Mouse (Mus musculus) hindbrain, embryonic 14.5 days (tissue): ENCODE measurements at regions not wholly inside any gene's neighbourhood (a gene's known extent, or its start where the extent isn't known, plus 50 kb on each side); places are given as distances from the start of the nearest gene placed in this dataset.

Experiments
- ATAC-seq: fragments of 200-750 bp; cut with Nextera tagmentation; 2 replicates; pipeline ENCODE4 v1.8.0; 2017; ENCODE audit warnings: moderate number of reproducible peaks, mild to moderate bottlenecking, moderate TSS enrichment, moderate library complexity; ENCODE audit not compliant: low FRiP score
- DNase-seq: peaks from one replicate; pipeline ENCODE4 v3.0.0-alpha.2; 2015; ENCODE audit warnings: low spot score
- H3K27ac ChIP-seq: fragments of 300-500 bp; sonication (generic); 2 replicates; pipeline ENCODE4 v1.5.1; 2014; ENCODE audit warnings: mild to moderate bottlenecking, moderate library complexity
- H3K27me3 ChIP-seq: fragments of 300-500 bp; sonication (generic); 2 replicates; pipeline ENCODE4 v1.6.1; 2014; ENCODE audit warnings: mild to moderate bottlenecking, low read length, mixed read lengths; ENCODE audit not compliant: control insufficient read depth, insufficient read depth
- H3K36me3 ChIP-seq: fragments of 300-500 bp; sonication (generic); replicated peaks from 2 replicates; pipeline ENCODE4 v1.6.1; 2014; ENCODE audit not compliant: control insufficient read depth, insufficient read depth
- H3K4me1 ChIP-seq: fragments of 300-500 bp; sonication (generic); replicated peaks from 2 replicates; pipeline ENCODE4 v1.6.1; 2014; ENCODE audit warnings: antibody characterized with exemption, low read length, mixed read lengths; ENCODE audit not compliant: control insufficient read depth, insufficient read depth
- H3K4me2 ChIP-seq: fragments of 300-500 bp; sonication (generic); replicated peaks from 2 replicates; pipeline ENCODE4 v1.6.1; 2014; ENCODE audit warnings: mild to moderate bottlenecking, moderate library complexity
- H3K4me3 ChIP-seq: fragments of 300-500 bp; sonication (generic); replicated peaks from 2 replicates; pipeline ENCODE4 v1.5.1; 2014; ENCODE audit warnings: mild to moderate bottlenecking, low read length
- H3K9ac ChIP-seq: fragments of 300-500 bp; sonication (generic); 2 replicates; pipeline ENCODE4 v1.6.1; 2014
- H3K9me3 ChIP-seq: fragments of 300-500 bp; sonication (generic); 2 replicates; pipeline ENCODE4 v1.6.1; 2016; ENCODE audit warnings: low read length; ENCODE audit not compliant: control insufficient read depth
- WGBS: fragments of 180-500 bp; shearing (Covaris S2); extraction: QIAGEN DNeasy Blood & Tissue Kit; methylation state at CpG from one replicate; pipeline ENCODE4 v1.1.7; 2014; 5-methylcytosine and 5-hydroxymethylcytosine counted together

DNA sequence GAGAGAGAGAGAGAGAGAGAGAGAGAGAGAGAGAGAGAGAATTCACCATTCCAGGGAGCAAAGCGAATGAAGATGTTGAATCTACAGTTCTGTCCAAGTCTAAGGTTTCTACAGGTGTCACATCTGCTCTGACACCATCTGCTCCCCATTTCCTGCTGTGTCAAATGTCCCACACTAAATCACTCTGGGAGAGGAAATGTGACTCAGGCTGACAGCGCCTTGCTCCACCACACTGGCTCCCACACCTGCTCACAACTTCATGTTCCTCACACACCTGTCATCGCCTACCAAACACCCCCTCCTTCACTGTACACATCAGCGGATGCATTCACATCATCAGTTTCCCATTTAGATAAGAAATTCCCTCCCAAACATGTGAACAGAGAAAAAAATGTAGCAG is 366.3 kb downstream of the Synb start:
- no peak overlapping the region for H3K9ac ChIP-seq
- no peak overlapping the region for H3K4me2 ChIP-seq
- H3K27me3 ChIP-seq, result no peaks in the 10 kb centered on the region
- 79% methylated on average over 4 of the region's 4 CpGs for WGBS
- H3K9me3 ChIP-seq, result no peaks in the 10 kb centered on the region
- DNase-seq, result no peak
- peaks cover 9% of the 10 kb centered on the region; the same call in 1 of the 2 replicates for H3K4me1 ChIP-seq
- no peak overlapping the region for H3K27ac ChIP-seq
- H3K36me3 ChIP-seq, result no peaks in the 10 kb centered on the region
- no peak for ATAC-seq
- H3K4me3 ChIP-seq, result no peak overlapping the region

DNA sequence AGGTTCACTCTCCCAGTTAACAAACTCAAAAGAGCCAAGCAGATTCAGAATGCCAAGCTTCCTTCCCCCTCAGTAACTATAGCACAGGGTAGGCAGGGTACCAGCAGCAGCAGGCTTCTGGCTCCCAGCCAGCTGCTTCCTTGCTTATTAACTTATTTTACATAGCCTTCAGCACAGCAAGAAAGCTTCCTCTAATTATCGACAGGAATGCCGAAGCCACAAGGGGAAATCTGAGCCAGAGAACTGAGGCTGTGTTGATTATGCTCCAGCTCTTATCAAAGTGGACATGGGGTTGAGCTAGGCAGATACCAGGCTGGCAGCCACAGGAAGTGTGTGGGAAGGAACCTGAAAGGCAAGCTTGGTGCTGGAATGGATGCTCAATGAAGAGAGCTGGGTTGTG is 371.0 kb downstream of the Synb start:
- Histone ChIP-seq H3K4me1 (peaks cover 16% of the 10 kb centered on the region), H3K36me3 (no peaks in the 10 kb centered on the region), H3K9ac (no peak overlapping the region), H3K27me3 (no peaks in the 10 kb centered on the region), H3K27ac (peak overlapping the region; percentile 34; the same call in 1 of the 2 replicates), H3K4me3 (no peak overlapping the region), H3K4me2 (no peak overlapping the region), H3K9me3 (no peaks in the 10 kb centered on the region)
- whole genome bisulfite sequencing, result 6% methylated on average over 2 of the region's 2 CpGs
- ATAC-seq, result peak; percentile 91
- DNase-seq, result peak; percentile 89

DNA sequence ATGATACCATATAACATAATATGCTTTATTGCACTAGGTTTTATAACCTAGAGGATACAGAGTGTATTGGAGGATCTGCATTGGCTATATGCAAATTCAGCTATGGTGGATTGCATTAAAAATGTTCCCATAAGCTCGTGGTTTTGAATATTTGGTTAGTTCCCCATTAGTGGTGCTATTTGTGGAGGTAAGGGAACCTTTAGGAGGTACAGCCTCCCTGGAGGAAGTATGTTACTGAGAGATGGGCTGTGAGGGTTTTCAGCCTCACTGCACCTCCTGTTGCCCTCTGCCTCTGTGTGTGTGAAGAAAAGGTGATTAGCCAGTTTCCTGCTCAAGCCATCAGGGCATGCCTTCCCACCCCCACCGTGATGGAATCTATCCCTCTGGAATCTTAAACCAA is 372.1 kb downstream of the Synb start:
- H3K9me3 ChIP-seq, result no peaks in the 10 kb centered on the region
- H3K36me3 ChIP-seq, result no peaks in the 10 kb centered on the region
- H3K27me3 ChIP-seq, result no peaks in the 10 kb centered on the region
- DNase-seq, result no peak
- H3K4me1 ChIP-seq, result peaks cover 16% of the 10 kb centered on the region
- no peak overlapping the region for H3K4me2 ChIP-seq
- H3K9ac ChIP-seq, result no peak overlapping the region
- 66% methylated on average over 2 of the region's 2 CpGs for WGBS
- H3K4me3 ChIP-seq, result no peak overlapping the region
- no peak for ATAC-seq
- no peak overlapping the region for H3K27ac ChIP-seq

DNA sequence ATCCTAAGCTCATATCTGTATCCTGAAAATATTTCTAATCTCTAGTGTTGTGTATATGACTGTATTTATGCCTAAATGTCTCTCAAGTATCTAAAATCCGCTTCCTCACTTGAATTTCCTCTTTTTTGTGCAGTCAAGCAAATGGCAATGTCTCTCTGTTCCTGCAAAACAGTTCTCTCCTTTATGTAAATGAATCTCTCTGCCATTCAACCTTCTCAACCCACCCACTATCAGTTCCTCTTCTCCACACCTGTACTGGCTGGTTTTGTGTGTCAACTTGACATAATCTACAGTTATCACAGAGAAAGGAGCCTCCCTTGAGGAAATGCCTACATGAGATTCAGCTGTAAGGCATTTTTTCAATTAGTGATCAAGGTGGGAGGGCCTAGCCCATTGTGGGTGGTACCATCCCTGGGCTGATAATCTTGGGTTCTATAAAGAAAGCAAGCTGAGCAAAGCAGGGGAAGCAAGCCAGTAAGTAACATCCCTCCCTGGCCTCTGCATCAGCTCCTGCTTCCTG is 375.5 kb downstream of the Synb start:
- Histone ChIP-seq H3K9ac (no peak overlapping the region), H3K4me3 (no peak overlapping the region), H3K4me1 (peaks cover 14% of the 10 kb centered on the region), H3K27ac (no peak overlapping the region), H3K4me2 (no peak overlapping the region), H3K36me3 (no peaks in the 10 kb centered on the region), H3K9me3 (no peaks in the 10 kb centered on the region), H3K27me3 (no peaks in the 10 kb centered on the region)
- 80% methylated on average over 1 of the region's 1 CpGs for WGBS
- ATAC-seq (no peak), DNase-seq (no peak)

DNA sequence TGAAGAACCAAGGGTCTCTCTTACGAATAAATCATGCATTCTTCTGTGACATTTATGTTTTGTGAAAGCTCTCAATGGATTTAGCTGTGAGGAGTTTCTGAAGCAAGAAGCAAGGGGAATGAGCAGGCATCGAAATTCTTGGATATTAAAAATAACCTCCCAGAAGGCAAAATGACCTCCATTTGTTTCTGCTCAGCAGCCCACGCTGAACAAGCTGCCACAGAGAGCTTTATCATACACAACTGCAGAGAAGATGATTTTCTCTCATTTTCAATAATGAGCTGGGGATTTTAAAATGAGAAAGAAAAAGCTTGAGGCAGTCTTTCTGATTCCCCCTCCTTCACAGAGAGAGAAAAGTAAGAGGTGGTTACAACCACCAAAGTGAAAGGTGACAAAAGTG is 394.2 kb downstream of the Synb start:
- DNase-seq (no peak), ATAC-seq (no peak)
- Histone ChIP-seq H3K4me1 (no peaks in the 10 kb centered on the region), H3K4me3 (no peak overlapping the region), H3K27ac (no peak overlapping the region), H3K36me3 (no peaks in the 10 kb centered on the region), H3K9ac (no peak overlapping the region), H3K4me2 (no peak overlapping the region), H3K9me3 (no peaks in the 10 kb centered on the region), H3K27me3 (no peaks in the 10 kb centered on the region)
- WGBS, result 73% methylated on average over 3 of the region's 3 CpGs

DNA sequence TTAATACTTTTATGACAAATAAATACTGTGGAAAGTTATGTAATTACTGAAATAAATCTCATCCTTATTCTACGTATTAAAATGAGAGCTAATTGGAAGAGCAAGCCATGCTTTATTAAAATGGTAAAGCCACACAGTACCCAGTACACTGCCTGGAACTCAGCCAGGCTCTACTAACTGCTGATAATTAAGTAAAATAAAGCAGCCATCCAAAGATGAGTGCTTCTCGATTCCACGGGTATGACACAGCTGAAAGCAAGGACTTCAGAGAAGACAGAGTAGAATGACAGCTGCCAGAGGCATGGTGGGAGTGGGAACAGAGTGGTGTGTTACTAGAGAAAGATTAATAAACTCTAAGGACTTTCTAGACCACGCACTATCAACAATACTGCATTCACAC is 416.9 kb downstream of the Synb start:
- no peak overlapping the region for H3K27ac ChIP-seq
- H3K27me3 ChIP-seq, result no peaks in the 10 kb centered on the region
- H3K9ac ChIP-seq, result no peak overlapping the region
- no peak overlapping the region for H3K4me3 ChIP-seq
- ATAC-seq (no peak), DNase-seq (no peak)
- 81% methylated on average over 4 of the region's 4 CpGs for WGBS
- H3K9me3 ChIP-seq, result no peaks in the 10 kb centered on the region
- H3K4me2 ChIP-seq, result no peak overlapping the region
- H3K36me3 ChIP-seq, result no peaks in the 10 kb centered on the region
- no peaks in the 10 kb centered on the region for H3K4me1 ChIP-seq

DNA sequence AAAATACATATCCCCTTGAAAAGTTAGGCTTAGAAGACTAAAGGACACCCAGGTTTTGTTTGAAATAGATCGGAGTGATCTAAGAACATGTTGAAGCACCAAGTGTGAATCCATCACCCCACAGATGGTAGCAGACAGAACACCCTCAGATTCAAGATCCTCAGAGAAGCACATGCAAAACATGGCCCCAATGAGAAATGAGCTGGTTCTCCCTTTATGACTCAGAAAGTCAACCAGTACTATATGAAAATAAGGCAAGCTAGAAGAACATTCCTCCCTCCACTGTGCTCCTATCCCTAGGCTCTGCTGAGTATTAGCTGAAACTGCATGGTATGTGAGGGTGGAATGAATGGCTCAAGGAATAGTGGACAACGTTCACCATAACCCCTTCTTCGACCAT is 433.0 kb downstream of the Synb start:
- DNase-seq (no peak), ATAC-seq (no peak)
- WGBS, result 90% methylated on average over 3 of the region's 3 CpGs
- H3K4me3 ChIP-seq, result no peak overlapping the region
- H3K27me3 ChIP-seq, result no peaks in the 10 kb centered on the region
- no peak overlapping the region for H3K9ac ChIP-seq
- no peaks in the 10 kb centered on the region for H3K9me3 ChIP-seq
- H3K36me3 ChIP-seq, result no peaks in the 10 kb centered on the region
- H3K4me1 ChIP-seq, result no peaks in the 10 kb centered on the region
- no peak overlapping the region for H3K4me2 ChIP-seq
- H3K27ac ChIP-seq, result no peak overlapping the region

DNA sequence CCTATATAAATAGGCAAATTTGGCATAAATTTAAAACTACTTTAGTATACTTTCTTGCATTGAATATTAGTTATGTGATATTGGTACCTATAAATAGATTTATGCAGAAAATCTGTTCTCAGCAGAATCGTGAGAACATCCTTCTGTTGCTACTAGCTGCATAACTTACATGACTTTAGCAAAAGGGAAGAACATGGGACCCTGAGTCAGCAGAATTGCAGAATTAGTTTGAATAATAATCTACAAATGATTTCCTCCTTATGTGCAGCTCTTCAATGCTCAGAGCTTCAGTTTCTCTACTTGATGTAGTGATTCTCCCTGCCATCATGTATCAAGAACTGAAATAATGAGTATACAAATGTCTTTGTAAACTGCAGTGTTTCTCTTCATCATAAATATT is 436.2 kb downstream of the Synb start:
- no peak overlapping the region for H3K27ac ChIP-seq
- no peaks in the 10 kb centered on the region for H3K9me3 ChIP-seq
- DNase-seq (no peak), ATAC-seq (no peak)
- no peaks in the 10 kb centered on the region for H3K36me3 ChIP-seq
- 70% methylated on average over 1 of the region's 1 CpGs for WGBS
- H3K9ac ChIP-seq, result no peak overlapping the region
- H3K4me1 ChIP-seq, result no peaks in the 10 kb centered on the region
- no peak overlapping the region for H3K4me3 ChIP-seq
- no peak overlapping the region for H3K4me2 ChIP-seq
- no peaks in the 10 kb centered on the region for H3K27me3 ChIP-seq

DNA sequence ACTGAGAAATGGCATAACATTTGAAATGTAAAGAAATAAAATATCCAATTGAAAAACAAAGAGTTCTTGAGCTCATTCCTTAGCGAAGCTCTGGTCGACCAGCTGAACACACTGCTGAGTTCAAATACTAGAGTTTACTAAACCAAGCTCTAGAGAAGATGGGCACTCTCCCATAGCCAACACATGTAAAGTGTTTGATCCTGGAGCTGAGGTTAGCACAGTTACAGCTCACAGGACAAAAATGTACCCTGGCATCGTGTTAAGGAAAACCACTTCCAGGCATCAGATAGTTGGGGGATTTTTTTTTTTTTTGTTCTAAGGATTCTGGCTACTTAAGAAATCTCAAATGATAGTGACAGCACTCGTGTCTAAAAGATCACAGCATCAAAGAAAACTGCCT is 445.6 kb downstream of the Synb start:
- 86% methylated on average over 4 of the region's 4 CpGs for WGBS
- Histone ChIP-seq H3K27me3 (no peaks in the 10 kb centered on the region), H3K27ac (no peak overlapping the region), H3K4me3 (no peak overlapping the region), H3K9me3 (no peaks in the 10 kb centered on the region), H3K36me3 (no peaks in the 10 kb centered on the region), H3K4me1 (no peaks in the 10 kb centered on the region), H3K4me2 (no peak overlapping the region), H3K9ac (no peak overlapping the region)
- no peak for ATAC-seq
- DNase-seq, result no peak

DNA sequence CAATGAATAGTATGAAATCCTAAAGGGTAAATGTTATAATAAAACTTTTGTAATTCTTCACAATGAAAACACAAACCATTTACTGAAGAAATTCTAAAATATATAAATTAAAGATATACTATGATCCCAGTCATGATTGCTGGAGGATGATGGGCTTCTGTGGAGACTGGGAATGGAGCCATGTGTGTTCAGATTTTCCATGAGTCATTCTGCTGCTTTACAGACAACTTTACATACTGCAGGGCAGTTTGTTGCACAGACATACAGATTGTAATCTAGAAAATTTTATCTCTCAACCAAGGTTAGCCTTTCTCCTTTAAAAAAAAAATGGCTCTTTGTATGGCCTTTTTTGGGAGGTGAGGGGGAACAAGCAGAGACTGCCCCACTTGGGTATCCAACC is 446.5 kb downstream of the Synb start:
- no peak for DNase-seq
- ATAC-seq, result no peak
- Histone ChIP-seq H3K9ac (no peak overlapping the region), H3K36me3 (no peaks in the 10 kb centered on the region), H3K27me3 (no peaks in the 10 kb centered on the region), H3K4me1 (no peaks in the 10 kb centered on the region), H3K4me3 (no peak overlapping the region), H3K4me2 (no peak overlapping the region), H3K27ac (no peak overlapping the region), H3K9me3 (no peaks in the 10 kb centered on the region)
